Mouse (Mus musculus): ENCODE measurements around the gene Krtap28-10. TPM values are rescaled to one million over a fixed set of nuclear protein-coding genes. Genes with fewer than 3 reads are reported as not detected.

Gene Krtap28-10
- total RNA-seq (2023), result not detected

GRCm38 (mm10) chr1:83042380-83042779 is at the start of gene Krtap28-10:
Gene Krtap28-10, minus strand, starts transcription at chr1:83042480.

GRCm38 (mm10) chr1:83060643-83061042 is 18.4 kb upstream of the Krtap28-10 start, which contains the start of gene Krtap28-13:
Gene Krtap28-13, plus strand, starts transcription at chr1:83060930.

GRCm38 (mm10) chr1:83059278-83059677 is 17.0 kb upstream of the Krtap28-10 start, which contains the start of gene A030005K14Rik:
Gene A030005K14Rik, minus strand, starts transcription at chr1:83059378.

GRCm38 (mm10) chr1:83044882-83045427 is 2.7 kb upstream of the Krtap28-10 start, which contains the start of gene Gm47969:
Gene Gm47969, plus strand, starts transcription at chr1:83044932.

GRCm38 (mm10) chr1:83038109-83038672 is 4.1 kb downstream of the Krtap28-10 start, which contains the start of gene Slc19a3:
Gene Slc19a3, minus strand, starts transcription at chr1:83038448.

GRCm38 (mm10) chr1:83000306-83000705 is 42.0 kb downstream of the Krtap28-10 start, which contains the start of gene Gm47959:
Gene Gm47959, plus strand, starts transcription at chr1:83000548.

Other genes with a start within 250 kb of the Krtap28-10 start
- gene Agfg1, start 203.0 kb downstream of the Krtap28-10 start, total RNA-seq (2023), result 10 to 100 TPM; 50.7 to 57.1 TPM
- gene A030005L19Rik, start 129.2 kb downstream of the Krtap28-10 start, total RNA-seq (2023), result under 1 TPM in 1 of 2 experiments, not detected in 1; 0.63 TPM
- gene A030014E15Rik, start 117.6 kb downstream of the Krtap28-10 start, total RNA-seq (2023), result not detected
- not detected for gene Gm6217, start 111.1 kb downstream of the Krtap28-10 start, total RNA-seq (2023)
- not detected for gene A030003K21Rik, start 99.1 kb downstream of the Krtap28-10 start, total RNA-seq (2023)
- gene Gm7544, start 86.5 kb downstream of the Krtap28-10 start, total RNA-seq (2023), result not detected
- not detected for gene Gm47955, start 82.2 kb downstream of the Krtap28-10 start, total RNA-seq (2023)
- not detected for gene Gm47959, start 41.9 kb downstream of the Krtap28-10 start, total RNA-seq (2023)
- gene Slc19a3, start 4.0 kb downstream of the Krtap28-10 start, total RNA-seq (2023), result not detected
- not detected for gene Gm47969, start 2.5 kb upstream of the Krtap28-10 start, total RNA-seq (2023)
- gene A030005K14Rik, start 16.9 kb upstream of the Krtap28-10 start, total RNA-seq (2023), result not detected
- not detected for gene Krtap28-13, start 18.4 kb upstream of the Krtap28-10 start, total RNA-seq (2023)
- not detected for gene Ccl20, start 74.3 kb upstream of the Krtap28-10 start, total RNA-seq (2023)
- gene Daw1, start 117.3 kb upstream of the Krtap28-10 start, total RNA-seq (2023), result not detected